Mouse (Mus musculus): Measurements from ENCODE around the gene Prkn. TPM values are rescaled to one million over a fixed set of nuclear protein-coding genes. Genes with fewer than 3 reads are reported as not detected.
"Not testable (repeated sequence)": the region's sequence is repeated elsewhere in the genome, so short reads cannot be mapped to it uniquely, and the experiment has no call there.

The Prkn gene
- polyA plus RNA-seq, 1 experiment = 28.0 TPM

DNA sequence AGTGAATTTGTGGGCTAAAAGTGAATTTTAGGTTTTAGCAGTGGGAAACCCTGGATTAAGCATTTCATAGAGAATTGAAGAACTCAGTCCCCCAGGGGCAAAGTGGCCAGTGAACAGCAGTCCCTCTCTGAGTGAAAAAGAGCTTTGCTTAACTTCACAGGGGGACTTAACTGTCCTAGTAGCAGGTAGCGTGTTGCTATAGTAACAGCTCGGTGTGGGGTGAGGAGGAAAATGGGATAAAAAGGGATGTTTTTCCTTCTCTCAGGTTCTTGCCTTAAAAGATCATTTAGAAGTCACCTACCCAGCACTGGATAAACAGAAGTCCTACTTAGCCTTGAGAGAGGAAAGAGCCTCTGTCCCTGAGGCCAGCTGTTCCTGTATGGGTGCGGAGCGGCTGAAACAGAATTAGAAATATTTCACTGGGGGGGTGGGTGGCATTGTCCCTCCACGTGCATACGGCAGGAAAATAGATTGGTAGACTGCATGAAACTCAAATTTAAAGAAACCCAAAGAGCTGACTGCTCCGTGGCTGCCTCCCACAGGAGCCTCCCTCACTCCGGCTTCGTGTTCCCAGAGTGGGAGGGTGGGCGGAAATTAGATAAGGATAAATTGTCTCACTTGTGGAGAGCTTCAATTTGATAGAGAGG, 1109.5 kb downstream of the Prkn start:
- peak in 1 of 2 experiments; percentile 67 for DNase-seq (ENCODE audit: extremely low spot score in 1 of 2, low spot score in 1 of 2)

DNA sequence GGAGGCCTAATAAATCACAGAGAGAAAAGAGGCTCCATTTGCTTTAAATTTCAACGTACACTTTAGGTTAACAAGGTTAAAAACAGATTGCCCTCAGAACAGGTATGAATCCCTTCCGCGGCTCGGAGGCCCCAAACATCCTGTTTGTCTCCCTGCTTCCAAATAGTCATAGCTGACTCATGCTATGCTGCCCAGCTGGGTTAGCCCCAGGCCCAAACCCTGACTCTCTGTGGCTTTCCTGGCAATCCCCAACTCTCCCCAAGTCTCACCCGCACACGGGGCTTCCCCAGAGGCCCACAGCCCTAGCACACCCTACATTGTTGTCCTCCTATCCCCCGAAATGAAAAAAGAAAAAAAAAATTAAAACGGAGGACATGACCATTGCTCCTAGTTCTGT, 1110.0 kb downstream of the Prkn start:
- no peak for DNase-seq (ENCODE audit: extremely low spot score in 1 of 2, low spot score in 1 of 2)

DNA sequence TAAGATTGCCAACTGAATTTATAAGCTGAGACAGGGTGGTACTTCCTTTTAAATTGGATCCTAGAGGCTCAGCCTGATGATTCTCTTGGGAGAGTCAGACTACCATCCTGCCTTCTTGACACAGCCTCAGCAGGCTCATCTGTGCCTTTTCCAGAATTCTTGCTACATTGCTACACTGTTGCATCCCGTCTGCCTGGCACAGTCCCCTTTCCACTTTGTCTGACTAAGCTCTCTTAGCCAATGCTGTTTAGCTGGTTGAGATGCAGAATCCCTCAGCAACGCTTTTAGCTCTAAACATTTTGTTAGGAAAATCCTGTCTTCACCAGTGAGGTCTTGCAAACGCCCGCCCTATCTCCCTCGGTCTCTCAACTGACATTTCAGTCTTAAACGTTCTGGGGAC, 1115.1 kb downstream of the Prkn start:
- DNase-seq (ENCODE audit: extremely low spot score in 1 of 2, low spot score in 1 of 2) = peak in 1 of 2 experiments; percentile 28

DNA sequence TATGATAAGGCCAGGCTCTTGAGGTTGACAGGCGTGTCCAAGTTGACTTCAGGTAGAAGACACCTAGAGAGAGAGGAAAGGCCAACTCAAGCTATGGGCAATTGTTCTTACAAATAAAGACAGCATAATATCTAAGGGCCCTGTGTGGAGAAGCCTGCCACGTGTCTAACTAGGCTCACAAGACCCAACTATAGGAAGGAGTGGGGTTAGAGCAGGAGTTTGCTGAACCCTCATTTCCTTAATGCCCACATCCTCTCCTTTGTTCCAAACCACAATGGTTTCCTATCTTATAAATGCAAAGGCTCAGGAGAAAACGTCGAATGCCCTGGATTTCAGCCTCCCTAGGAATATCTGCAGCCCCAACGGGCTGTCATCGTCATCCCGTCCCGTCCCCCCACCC, 1120.3 kb downstream of the Prkn start:
- no peak for DNase-seq (ENCODE audit: extremely low spot score in 1 of 2, low spot score in 1 of 2)

DNA sequence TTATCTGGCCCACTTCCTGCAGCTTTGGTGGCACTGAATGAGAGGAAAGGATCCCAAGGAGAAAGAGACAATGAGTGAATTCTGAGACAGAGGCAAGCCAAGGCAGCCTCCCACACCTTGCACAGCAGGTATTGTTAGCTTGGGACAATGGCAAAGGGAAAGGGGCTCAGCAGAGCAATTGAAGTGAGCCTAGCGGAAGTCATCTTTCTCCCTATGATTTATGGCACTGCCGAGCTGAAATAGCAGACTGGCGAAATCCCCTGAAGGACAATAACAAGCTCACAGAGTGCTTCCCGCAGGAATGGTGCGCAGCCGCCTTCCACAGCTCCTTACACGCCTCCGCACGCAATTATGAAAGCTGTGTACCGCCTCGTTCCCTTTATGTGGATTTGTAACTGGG, 1122.6 kb downstream of the Prkn start:
- peak; percentile 36 to 76 for DNase-seq (ENCODE audit: extremely low spot score in 1 of 2, low spot score in 1 of 2)

DNA sequence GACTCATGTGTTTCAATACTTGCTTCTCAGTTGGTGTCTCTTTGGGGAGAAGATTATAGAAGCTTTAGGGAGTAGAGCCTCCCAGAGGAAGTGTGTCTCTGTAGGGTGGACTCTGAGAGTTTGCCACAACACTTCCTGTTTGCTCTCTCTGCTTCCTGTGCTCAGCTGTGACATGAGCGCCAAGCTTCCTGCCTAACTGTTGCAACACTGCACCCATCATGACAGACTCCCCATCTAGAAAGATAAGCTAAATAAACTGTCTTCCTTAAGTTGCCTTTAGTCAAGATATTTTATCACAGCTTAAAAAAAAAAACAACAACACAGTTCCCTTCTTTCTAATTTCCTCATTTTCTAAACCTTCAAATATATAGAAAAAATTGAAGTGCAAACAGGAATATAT, 1130.0 kb downstream of the Prkn start:
- no peak for DNase-seq (ENCODE audit: extremely low spot score in 1 of 2, low spot score in 1 of 2)

DNA sequence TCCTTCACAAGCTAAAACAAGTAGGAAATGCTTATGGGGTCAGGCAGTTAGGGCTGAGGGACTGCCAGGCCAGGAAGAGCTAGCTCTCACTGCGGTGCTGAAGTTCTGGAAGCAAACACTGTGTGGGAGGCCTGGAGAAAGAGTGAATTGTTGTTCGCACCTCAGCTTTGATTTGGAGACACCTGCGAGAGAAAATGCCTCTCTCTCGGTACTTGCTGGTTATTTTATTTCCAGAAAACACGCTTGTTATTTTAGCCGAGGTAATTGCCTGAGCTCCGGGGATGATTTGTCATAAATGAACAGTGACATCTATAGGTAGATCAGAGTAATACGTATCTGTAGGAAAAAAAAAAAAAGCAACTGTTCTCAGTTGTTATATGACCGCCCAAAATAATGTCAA, 1132.4 kb downstream of the Prkn start:
- DNase-seq (ENCODE audit: extremely low spot score in 1 of 2, low spot score in 1 of 2) = peak in 1 of 2 experiments; percentile 57

DNA sequence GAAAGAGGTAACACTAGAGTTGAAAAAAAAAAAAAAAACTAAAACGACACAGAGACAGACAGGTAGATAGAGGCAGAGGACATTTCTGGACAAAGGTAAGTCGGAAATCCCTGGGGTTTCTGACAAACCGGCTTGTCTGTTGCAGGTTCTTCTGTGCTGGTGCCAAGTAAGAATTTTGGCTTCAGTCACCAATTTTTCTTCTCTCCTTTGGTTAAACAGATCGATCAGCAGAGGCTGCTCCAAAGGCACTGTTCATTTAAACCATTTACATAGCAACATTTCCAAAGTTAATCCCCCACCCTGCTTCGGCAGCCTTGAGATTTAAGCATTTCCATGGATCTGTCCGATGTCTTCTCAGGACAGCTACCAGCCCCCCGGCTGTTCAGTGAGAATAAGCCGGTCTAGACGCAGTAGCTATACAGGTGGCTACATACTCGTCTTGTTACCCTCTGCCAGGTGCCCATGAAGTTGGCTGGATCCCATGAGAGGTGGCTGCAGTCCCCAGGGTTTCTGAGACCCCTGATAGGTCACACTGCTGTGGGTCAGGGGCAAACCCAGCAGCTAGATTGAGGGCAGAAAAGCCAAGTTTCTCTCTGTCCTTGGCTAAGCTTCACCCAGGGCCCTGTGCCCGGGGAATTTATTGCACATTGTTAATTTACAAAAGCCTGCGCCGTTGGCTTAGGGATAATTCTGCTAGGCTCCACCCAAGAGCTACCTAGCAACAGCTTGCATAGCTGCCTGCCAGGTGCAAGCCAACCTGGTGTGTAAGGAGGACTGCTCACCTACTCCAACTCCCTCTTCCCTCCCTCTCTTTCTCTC, 1133.0 kb downstream of the Prkn start:
- no peak for DNase-seq (ENCODE audit: extremely low spot score in 1 of 2, low spot score in 1 of 2)

DNA sequence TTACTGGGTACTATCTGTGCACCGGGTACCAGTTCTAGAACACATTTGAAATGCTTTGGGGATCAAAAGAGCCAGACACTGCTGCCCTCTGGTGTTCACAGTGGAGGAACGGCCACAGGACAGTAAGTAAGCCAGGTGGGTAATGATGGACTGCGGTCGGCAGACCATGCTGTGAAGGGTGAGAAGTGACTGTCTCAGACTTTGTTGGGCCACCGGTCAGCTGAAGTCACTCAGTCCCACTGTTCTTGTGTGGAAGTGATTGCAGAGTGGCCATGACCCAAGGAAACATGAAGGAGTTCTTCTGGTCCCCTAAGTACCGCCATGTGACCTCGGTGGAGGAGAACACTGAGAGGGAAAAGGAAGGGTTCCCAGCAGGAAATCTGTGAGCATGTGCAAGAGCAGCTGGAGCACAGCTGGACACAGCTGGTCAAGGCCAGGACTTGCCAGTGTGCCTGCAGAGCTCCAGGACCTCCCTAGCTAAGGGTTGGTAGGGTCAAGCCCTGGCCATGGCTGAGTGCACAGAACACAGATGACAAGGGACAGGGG, 1135.0 kb downstream of the Prkn start:
- peak in 1 of 2 experiments; percentile 81 for DNase-seq (ENCODE audit: extremely low spot score in 1 of 2, low spot score in 1 of 2)

DNA sequence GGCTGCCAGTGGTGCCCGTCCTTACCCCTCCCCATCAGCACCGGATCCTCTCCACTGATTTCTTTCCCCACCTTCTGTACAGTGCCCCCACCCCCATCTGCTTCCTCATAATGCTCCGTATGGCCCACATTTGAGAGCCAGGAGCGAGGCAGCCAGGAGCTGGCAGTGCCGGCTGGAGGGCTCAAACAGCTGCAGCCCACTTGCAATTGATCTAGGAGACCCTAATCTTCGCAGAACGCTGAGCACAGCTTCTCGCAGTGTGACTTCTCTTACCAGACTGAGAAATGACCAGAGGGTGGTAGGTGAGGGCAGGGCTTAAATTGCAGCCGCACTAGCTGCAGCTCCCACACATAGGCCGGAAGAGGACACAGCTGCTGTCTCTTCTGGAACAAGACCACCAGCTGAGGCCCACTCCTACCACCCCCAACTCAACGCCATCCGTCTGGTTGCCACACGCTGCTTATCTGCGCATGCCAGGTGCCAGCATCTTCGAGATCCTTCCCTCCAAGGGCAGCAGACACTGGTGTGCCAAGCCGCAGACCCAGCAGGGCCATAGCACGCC, 1138.2 kb downstream of the Prkn start:
- no peak for DNase-seq (ENCODE audit: extremely low spot score in 1 of 2, low spot score in 1 of 2)

DNA sequence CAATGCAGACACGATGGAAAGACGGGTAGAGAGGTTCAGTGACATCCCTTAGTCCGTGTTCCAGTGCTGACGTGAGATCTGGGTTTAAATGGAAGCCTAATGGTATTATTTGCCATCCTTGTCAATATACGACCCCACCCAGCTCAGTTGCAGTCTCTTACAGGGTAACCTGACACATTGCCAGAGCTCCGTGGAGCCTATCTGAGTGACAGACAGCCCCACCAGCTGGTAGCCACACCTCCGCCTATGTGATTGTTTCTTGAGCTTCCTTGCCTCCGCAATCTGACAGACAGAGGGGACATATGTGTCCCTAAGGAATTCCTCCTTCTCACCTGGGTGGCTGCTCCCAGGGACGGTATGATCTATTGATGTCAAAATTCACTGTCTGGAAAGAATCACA, 1141.5 kb downstream of the Prkn start:
- no peak for DNase-seq (ENCODE audit: extremely low spot score in 1 of 2, low spot score in 1 of 2)

DNA sequence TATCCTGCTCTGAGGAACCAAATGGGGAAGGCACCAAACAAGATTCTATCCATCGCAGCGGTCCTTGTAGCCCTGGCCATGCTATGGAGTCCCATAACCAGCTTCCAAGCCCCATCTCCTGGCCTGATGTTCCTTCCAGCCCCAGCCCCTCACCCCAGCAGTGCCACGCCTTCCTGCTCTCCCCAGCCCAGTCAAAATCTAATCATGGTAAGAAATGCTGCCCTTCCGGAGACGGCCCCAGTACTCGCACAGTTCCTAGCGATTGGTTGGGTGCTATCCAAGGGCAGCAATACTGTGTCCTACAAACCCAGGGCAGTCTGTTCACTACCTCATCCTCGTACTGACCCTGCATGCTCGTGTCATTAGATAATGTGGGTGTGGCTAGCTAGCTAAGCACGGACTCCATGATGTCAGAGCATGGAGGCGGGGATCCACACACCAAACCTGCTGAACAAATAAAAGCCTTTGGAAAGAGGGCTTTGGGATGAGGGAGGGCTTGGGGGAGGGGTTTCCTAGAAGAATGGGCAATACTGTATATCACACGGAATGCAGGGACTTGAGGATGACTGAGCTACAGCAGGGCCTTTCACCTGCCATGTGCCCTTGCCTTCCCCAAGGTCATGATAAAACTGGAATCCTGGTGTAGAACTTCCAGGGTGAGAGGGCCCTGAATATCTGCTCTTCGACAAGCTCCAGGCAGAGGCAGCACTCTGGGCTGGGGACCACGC, 1148.1 kb downstream of the Prkn start:
- no peak for DNase-seq (ENCODE audit: extremely low spot score in 1 of 2, low spot score in 1 of 2)

DNA sequence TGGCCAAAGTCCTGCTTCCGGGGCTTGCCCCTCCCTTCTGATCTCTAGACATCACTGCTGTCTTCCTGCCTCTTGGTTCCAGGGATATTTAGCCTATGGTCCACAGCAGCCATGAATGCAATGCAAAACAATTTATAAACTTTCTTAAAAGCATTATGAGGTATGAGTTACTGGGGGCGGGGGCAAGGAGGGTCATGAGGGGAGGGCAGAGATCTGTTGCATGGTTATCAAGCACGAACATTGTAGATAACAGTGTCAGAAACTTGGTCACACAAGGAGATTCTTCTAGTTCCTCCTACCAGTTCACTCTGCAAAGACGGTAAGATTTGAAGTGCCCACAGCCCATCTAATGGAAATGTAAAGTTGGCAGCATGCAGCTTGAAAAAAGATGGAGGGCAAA, 1149.1 kb downstream of the Prkn start:
- no peak for DNase-seq (ENCODE audit: extremely low spot score in 1 of 2, low spot score in 1 of 2)

DNA sequence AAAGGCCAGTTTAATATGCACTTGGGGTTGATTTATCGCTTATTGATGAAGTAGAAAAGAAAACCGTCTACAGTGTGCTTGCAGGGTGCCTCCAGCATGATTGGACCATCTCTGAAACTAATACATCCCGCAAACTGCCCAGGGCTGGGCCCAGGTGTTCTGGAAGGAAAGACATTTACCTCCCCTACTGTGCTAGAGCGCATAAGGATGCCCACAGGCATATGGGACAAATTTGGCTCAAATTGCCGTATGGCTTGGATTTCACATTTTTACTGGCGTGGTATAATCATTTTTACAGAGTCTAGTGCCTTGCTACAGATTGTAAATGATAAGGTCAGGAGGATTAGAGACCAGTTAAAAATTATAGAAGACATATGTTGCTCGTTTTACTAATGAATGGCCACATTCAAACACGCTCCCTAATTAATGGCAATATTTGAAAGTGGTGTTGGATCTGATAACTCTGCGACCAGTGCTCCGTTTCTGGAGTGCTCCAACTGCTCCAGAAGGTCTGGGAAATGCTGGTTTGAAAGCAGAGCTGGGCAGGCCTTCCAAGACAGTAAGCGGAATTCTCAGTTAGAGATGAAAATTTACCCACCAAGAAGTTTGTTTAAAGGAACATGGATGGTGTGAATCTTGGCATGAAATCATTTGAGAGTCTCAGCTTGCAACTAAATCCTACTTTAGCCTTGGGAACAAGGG, 1150.4 kb downstream of the Prkn start:
- DNase-seq (ENCODE audit: extremely low spot score in 1 of 2, low spot score in 1 of 2) = no peak

DNA sequence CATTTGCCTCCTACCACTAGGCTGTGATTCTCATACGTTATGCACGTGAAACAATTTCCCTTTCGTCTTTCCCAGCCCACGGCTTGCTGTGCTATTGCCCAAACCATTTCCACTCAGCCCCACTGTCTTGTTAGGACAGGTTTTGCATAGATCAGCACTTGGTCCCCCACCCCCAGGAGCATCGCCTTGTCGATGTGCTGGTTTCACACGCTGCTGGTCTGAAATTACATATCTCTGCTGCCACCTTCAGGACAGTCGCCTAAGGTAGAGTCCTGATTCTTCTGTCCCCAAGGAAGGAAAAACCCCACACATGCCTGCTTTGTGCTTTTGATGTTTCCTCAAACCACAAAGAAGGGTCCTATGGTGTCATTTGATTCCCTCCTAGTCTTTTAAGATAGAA, 1153.1 kb downstream of the Prkn start:
- peak in 1 of 2 experiments; percentile 78 for DNase-seq (ENCODE audit: extremely low spot score in 1 of 2, low spot score in 1 of 2)

DNA sequence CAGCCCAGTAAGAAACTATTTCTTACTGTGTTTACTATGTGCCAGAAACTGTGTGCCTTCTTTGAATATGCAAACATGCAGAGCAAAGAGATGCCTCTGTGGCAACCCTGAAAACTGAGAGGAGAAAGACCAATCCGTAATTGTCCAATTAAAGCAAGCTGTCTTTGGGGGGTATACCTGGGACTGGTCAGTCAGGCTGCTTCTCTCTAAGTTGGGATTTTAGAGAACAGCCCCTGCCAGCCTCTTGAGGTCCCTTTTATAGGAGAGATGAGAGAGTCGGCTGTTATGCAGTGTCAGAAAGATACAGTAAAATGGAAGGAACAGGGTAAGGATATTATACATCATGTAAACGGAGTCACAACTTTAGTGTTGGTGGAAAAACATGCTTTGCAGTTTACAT, 1154.1 kb downstream of the Prkn start:
- DNase-seq (ENCODE audit: extremely low spot score in 1 of 2, low spot score in 1 of 2) = no peak

DNA sequence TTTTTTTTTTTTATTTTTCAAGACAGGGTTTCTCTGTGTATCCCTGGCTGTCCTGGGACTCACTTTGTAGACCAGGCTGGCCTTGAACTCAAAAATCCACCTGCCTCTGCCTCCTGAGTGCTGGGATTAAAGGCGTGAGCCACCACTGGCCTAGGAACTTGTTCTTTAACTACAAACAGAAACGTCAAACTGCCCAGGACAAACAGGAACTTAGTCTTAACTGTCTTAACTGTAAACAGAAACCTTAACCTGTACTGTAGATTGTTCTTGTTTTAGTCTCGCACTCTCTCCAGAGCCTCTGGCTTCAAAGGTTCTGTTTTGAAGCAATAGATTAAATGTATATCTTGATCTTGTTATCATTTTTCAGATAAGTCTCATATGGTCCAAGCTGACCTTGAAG, 1154.6 kb downstream of the Prkn start:
- DNase-seq (ENCODE audit: extremely low spot score in 1 of 2, low spot score in 1 of 2) = not testable (repeated sequence)

DNA sequence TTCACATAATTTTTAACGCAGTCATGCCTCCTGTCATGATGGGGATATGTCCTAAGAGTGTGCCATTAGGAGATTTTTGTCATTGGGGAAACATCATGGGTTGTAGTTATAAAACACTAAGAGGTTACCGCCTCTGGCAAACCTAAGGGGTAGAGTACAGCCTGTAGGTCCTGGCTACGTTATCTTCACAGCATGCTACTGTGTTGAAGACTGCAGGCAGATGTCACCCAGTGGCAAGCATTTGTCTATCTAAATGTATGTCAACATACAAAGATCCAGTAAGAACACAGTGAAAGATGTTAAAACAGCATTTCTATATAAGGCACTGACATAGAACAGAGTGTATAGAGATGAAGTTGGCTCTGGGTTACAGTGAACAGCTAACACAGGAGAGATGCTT, 1155.3 kb downstream of the Prkn start:
- no peak for DNase-seq (ENCODE audit: extremely low spot score in 1 of 2, low spot score in 1 of 2)

DNA sequence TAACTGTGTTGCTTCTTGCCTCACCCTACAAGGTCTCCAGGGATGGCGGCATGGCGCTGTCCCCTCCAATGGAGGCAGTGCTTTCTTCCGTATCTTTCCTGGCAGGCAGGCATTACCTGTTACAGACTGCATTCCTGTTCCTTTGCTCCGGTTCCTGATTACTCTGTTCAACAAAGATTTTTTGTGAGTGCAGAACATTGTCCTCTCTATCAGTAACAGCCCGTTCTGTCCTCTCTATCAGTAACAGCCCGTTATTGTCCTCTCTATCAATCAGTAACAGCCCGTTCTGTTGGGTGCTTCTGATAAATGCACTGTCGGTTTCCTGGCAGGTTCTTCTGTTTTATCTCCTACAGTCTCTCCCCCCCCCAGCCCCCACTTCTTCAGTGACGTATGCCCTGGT, 1156.1 kb downstream of the Prkn start:
- no peak for DNase-seq (ENCODE audit: extremely low spot score in 1 of 2, low spot score in 1 of 2)

DNA sequence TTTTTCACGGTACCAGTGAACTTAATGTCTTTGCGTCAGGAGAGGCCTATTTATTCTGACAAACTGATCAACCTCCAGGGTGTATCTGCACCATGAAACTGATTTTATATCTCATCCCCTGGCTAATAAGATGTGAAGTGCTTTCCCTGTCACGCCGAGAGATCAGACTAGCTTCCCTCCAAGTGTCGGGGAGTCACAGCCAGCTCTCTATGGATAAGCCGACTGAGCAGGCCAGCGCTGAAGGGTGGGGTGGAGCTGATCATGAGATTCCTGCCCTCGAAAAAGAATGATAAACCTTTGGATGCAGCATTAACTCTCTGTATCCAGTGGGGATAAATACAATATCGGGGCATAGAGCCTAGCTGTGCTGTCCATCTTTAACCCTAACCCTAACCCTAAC, 1160.1 kb downstream of the Prkn start:
- DNase-seq (ENCODE audit: extremely low spot score in 1 of 2, low spot score in 1 of 2) = no peak

Data from frontal cortex, adult 2 months (tissue).